Mouse (Mus musculus): Measurements from ENCODE around the gene Ankrd33.
"Not testable (repeated sequence)": the region's sequence is repeated elsewhere in the genome, so short reads cannot be mapped to it uniquely, and the experiment has no call there.

The Ankrd33 gene

DNA sequence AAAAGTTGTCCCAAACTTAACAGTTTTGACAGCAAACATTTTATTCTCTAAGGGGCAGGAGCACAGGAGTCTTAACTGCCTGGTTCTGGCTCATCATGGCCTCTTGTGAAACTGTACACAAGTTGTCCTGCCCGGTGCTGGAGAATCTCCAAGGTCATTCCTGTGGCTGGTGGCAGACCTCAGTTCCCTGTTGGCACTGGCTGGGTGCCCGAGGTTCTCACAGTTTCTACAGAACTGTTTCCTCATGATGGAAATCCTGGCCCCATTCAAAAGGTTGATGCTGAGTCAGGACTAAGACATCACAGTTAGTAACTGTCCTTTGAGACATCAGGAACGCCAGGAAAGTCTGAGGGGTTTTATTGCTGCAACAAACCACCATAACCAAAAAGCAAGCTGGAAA lies 28.6 kb upstream of the Ankrd33 start:
- no peak for DNase-seq (ENCODE audit: low spot score)

DNA sequence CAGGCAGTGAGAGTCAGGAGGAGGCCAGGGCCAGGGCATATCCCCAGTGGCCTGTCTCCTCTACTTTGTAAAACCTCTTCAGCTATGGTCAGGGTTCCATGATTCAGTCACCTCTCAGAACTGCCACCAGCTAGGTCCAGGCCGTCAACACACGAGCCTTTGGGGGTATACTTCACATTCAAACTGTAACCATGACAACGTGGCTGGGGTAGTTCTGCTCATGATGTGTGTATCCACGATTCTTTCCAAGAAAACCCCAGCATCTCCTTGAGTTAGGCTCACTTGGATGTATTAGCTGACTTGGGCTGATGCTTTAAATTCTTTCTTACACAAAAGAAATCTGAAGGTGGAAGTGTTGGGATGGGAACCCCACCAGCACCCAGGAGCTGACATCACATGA lies 27.3 kb upstream of the Ankrd33 start:
- DNase-seq (ENCODE audit: low spot score), result no peak

- DNase-seq (ENCODE audit: low spot score), result no peak
Measured at GRCm38 (mm10) chr15:101091551-101091950, 24.0 kb upstream of the Ankrd33 start.

- DNase-seq (ENCODE audit: low spot score), result no peak
Measured at GRCm38 (mm10) chr15:101092121-101092828, 23.3 kb upstream of the Ankrd33 start.

DNA sequence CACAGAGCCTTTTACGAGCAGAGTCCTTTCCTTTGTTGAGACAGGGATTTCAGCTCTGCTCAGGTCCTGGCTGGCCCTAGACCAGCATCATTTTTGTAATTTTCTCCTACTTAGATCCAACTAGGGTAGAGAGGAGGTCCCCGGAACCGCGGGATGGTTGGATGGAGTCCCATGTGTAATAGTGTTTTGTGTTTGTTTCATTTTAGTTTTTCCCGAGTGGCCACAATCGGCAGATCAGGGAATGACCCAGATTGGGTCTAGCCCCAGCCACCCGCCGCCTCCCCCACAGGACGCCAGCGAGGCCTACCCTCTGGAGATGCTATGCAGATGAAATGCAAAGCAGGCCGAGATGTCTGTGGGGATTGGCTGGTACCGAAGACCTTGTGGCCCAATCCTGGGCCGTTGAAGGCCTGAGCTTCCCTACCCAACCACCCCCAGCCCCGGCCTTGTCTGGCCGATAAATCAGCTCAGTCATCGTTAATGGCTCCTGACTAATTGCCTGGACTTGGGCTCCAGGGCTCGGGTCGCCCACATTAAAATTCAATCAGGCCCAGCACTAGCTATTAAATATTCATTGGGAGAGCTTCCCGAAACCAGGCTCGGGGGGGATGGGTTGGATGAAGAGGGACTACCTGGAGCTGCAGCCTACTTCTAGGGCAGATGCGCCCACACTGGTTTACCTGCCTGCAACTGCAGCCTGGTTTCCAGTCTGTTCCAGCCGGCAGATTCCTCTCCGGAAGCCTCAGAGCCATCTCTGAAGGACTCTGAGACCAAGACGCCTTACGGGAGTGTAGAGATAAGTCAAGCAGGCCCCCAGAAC lies 22.5 kb upstream of the Ankrd33 start:
- peak; percentile 52 for DNase-seq (ENCODE audit: low spot score)

DNA sequence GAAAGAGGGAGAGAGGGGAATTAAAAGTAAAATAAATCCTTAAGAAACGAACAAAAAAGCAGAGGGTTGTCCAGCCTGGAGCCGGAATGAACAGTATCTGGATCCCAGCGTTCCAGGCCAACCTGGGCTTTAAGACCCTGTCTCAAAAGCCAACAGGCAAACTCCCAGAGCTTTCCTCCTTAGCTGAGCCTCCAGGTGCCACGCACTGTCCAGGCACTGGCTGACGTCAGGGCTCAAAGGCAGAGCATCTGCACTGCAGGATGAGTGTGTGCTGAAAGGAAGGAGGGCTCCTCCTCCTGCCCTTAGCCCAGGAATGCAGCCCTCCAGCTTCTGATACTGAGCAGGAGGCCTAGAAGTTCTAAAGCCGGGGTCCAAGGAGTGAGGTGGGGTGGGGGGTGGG lies 21.6 kb upstream of the Ankrd33 start:
- DNase-seq (ENCODE audit: low spot score), result no peak

GRCm38 (mm10) chr15:101094979-101095378 lies 20.6 kb upstream of the Ankrd33 start:
- no peak for DNase-seq (ENCODE audit: low spot score)

DNA sequence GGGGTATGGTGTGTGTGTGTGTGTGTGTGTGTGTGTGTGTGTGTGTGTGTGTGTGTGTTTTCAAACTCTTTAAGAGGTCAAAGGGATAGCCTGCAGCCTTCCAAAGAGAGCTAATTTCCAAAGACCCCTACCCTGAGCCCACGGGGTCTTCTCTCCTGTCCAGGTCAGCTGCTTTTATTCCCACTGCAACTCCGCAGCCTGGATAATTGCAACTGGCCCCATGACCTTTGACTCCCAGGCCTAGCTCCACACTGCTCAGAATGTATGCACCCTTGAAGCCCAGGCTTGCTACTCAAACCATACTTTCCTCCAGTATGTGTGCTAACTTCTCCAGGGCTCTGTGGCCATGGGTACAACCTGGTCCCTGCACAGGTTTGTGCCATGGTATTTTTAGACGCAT lies 20.2 kb upstream of the Ankrd33 start:
- no peak for DNase-seq (ENCODE audit: low spot score)

DNA sequence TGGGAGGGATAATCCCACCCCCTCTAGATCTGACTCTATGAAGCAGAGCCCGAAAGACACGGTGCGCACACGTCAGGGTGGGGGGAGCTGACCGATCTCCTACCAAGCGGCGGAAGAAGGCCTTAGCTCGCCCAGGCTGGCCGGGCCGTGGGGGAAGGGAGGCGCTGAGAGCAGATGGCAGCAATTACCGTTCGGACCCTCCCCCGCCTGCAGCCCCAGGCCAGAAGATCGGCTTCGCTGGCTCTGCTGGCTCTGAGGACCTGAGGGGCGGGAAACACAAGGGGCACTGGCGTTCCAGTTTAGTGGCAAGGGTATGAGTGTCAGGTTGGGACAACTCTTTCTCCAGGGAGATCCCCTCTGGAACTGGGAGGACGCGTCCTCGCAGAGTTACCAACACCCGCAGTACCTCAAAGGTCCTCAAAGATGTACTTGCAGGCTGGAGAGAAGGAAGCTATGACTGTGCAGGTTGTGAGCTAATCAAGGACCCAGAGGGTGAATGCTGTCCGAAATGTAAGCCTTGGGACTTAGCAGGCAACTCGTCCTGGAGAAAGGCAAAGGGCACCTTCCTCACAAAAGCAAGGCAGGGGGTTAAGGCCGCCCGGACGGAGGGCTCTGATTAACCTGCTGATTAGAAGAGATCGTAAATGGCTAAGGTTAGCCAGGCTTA lies 17.4 kb upstream of the Ankrd33 start:
- no peak for DNase-seq (ENCODE audit: low spot score)

GRCm38 (mm10) chr15:101100996-101101395 lies 14.6 kb upstream of the Ankrd33 start:
- no peak for DNase-seq (ENCODE audit: low spot score)

- DNase-seq (ENCODE audit: low spot score), result no peak
Measured at GRCm38 (mm10) chr15:101103605-101104304, 11.8 kb upstream of the Ankrd33 start.

- DNase-seq (ENCODE audit: low spot score), result peak; percentile 87
Measured at GRCm38 (mm10) chr15:101105496-101105994, 10.0 kb upstream of the Ankrd33 start.

- DNase-seq (ENCODE audit: low spot score), result no peak
Measured at GRCm38 (mm10) chr15:101106011-101106410, 9.5 kb upstream of the Ankrd33 start.

DNA sequence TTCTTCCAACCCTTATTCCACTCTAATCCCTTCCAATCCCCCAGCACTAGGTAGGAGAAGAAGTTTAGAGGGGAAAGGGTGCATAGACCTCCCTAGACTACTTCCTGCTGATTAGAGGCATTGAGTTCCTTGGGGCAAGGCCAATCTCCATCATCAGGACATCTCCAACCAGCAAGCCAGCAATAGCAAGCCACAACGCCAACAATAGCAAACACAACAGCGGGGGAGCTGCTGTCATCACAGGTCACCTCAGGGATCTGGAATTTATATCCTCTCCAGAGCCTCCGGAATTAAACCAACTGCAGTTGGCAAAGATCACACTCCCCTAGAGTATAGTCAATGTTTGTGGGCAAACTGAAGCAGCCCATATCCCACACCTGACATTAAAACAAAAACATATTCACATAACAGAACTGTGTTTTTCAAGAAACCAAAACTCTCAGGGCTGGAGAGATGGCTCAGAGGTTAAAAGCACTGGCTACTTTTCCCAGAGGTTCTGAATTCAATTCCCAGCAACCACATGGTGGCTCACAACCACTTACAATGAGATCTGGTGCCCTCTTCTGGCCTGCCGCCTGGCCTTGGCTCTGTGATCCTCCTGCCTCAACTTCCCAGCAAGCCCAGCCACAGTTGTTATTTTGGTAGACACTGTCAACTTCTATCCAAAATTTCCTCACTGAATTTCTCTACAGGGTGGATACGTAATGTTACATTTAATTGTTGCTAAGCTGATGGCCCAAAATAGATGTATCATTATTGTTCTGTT lies 7.5 kb upstream of the Ankrd33 start:
- DNase-seq (ENCODE audit: low spot score), result no peak

DNA sequence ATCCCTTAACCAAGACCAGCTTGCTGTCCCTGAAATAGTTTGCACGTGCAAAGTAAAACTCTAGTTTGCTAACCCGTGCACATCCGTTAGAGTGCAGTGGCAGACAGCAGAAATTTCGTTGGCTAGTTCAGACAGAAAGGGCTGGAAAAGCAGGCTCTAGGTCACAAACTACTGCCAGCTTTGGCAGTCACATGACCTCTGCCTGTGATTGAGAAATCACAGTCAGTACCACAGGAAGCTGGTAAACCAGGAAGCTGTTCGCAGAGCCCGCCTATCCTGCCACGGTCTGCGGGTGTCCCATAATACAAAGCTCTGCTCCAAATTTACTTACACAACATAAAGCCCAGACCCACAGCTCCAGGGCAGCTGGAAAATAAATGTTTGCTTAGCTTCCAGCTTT lies 2.4 kb upstream of the Ankrd33 start:
- peak; percentile 70 for DNase-seq (ENCODE audit: low spot score)

DNA sequence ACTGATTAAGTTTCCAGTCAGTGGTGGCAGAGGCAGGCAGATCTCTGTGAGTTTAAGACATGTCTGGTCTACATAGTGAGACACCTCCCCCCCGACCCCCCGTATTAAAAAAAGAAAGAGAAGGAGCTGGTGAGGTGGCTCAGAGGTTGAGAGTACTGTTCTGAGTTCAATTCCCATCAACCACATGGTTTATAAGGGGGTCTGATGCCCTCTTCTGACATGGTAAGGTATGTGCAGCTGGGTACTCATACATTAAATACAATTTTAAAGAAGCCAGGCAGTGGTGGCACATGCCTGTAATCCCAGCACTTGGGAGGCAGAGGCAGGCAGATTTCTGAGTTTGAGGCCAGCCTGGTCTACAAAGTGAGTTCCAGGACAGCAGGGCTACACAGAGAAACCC lies 1.8 kb upstream of the Ankrd33 start:
- not testable (repeated sequence) for DNase-seq (ENCODE audit: low spot score)

- no peak for DNase-seq (ENCODE audit: low spot score)
Measured at GRCm38 (mm10) chr15:101118399-101119125, 3.0 kb downstream of the Ankrd33 start.

DNA sequence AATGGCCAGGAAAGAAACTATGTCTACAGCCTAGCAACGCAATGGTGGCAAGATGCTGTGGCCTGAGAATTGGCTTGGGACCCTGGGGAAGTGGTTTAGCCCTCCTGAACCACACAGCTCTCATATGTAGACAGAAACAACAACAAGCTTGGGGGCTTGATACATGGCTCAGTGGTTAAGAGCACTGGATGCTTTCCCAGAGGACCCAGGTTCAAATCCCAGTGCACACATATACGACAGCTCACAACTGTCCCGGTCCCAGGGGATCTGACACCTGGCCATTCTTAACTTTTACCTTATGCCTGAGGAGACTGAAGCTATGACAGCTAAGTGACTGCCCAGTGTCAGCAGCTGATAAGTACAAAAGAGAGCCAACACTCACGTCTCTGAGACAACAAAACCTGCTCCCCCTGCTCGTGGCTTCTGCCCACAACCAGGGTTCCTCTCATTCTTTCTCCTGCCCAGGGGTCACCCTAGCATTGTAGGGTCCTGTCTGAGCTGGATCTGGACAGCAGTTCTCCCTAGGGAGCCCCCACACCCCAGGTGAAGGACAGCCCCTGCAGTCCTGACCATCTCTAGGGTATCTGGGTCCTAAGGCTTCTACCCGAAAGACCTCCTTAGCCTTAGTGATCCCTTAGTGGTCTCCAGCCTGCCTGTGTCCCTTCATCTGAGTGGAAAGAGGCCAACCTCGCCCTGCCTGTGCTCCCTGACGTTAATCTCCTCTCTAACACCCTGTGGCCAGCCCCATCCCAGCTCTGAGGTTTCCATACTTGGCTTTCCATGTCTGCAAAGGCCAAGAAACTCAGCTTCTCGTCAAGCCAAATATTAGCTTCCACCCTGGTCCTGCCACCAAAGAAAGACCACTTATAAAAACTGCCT lies 6.1 kb downstream of the Ankrd33 start:
- no peak for DNase-seq (ENCODE audit: low spot score)

- no peak for DNase-seq (ENCODE audit: low spot score)
Measured at GRCm38 (mm10) chr15:101122290-101122589, 6.7 kb downstream of the Ankrd33 start.

GRCm38 (mm10) chr15:101123202-101123601 lies 7.6 kb downstream of the Ankrd33 start:
- DNase-seq (ENCODE audit: low spot score), result no peak

Data from urinary bladder, postnatal 14 days (tissue).